Mouse (Mus musculus) limb, embryonic 14.5 days (tissue): Measurements from ENCODE around the gene Cfap57. TPM values are rescaled to one million over a fixed set of nuclear protein-coding genes. Genes with fewer than 3 reads are reported as not detected.
A peak's percentile ranks its signal among the peaks of the same experiment; 100 is the strongest.

Experiments used
- ATAC-seq: fragments of 200-750 bp; cut with Nextera tagmentation; 2 replicates; pipeline ENCODE4 v1.8.0; 2017; ENCODE audit warnings: low read depth, moderate number of reproducible peaks, moderate TSS enrichment; ENCODE audit not compliant: low FRiP score
- DNase-seq: peaks from one replicate; pipeline ENCODE4 v3.0.0-alpha.2; 2015; ENCODE audit warnings: low spot score
- H3K27ac ChIP-seq: fragments of 300-500 bp; sonication (generic); replicated peaks from 2 replicates; pipeline ENCODE4 v1.5.1; 2014; ENCODE audit warnings: low read depth, mild to moderate bottlenecking, low read length, moderate library complexity, mixed read lengths
- H3K27me3 ChIP-seq: fragments of 300-500 bp; sonication (generic); 2 replicates; pipeline ENCODE4 v1.6.1; 2014; ENCODE audit warnings: low read length, mixed read lengths; ENCODE audit not compliant: control insufficient read depth, insufficient read depth
- H3K36me3 ChIP-seq: fragments of 300-500 bp; sonication (generic); 2 replicates; pipeline ENCODE4 v1.6.1; 2014; ENCODE audit warnings: mild to moderate bottlenecking, low read length, moderate library complexity, mixed read lengths; ENCODE audit not compliant: control insufficient read depth, insufficient read depth
- H3K4me1 ChIP-seq: fragments of 300-500 bp; sonication (generic); 2 replicates; pipeline ENCODE4 v1.6.1; 2014; ENCODE audit warnings: antibody characterized with exemption, low read length, mixed read lengths; ENCODE audit not compliant: control insufficient read depth, insufficient read depth
- H3K4me2 ChIP-seq: fragments of 300-500 bp; sonication (generic); replicated peaks from 2 replicates; pipeline ENCODE4 v1.6.1; 2014; ENCODE audit warnings: low read depth, mild to moderate bottlenecking, low read length, moderate library complexity; ENCODE audit not compliant: severe bottlenecking
- H3K4me3 ChIP-seq: fragments of 300-500 bp; sonication (generic); replicated peaks from 2 replicates; pipeline ENCODE4 v1.5.1; 2014; ENCODE audit warnings: low read length
- H3K9ac ChIP-seq: fragments of 300-500 bp; sonication (generic); 2 replicates; pipeline ENCODE4 v1.6.1; 2014; ENCODE audit warnings: mild to moderate bottlenecking, low read depth, low read length, moderate library complexity; ENCODE audit not compliant: severe bottlenecking
- H3K9me3 ChIP-seq: fragments of 300-500 bp; sonication (generic); 2 replicates; pipeline ENCODE4 v1.6.1; 2016; ENCODE audit warnings: low read length; ENCODE audit not compliant: control insufficient read depth
- POLR2A ChIP-seq: fragments of 200-500 bp; IDR thresholded peaks from 2 replicates; pipeline ENCODE4 v1.8.0; 2012; ENCODE audit warnings: inconsistent platforms, mild to moderate bottlenecking, moderate library complexity, borderline replicate concordance; ENCODE audit not compliant: insufficient read depth, insufficient read length; ENCODE audit errors: extremely low read depth
- WGBS: fragments of 180-500 bp; shearing (Covaris S2); extraction: QIAGEN DNeasy Blood & Tissue Kit; methylation state at CpG from one replicate; pipeline ENCODE4 v1.1.7; 2014; 5-methylcytosine and 5-hydroxymethylcytosine counted together
- polyA plus RNA-seq, 2 experiments: library from polyadenylated mRNA; depleted of rRNA in 1 of 2; stranded (reverse) in 1 of 2; unstranded in 1 of 2; fragments of >200 nt; fragmentation: Nextera tagmentation in 1 of 2; extraction: Ambion mirVana in 1 of 2; gene quantifications; 2 replicates each; pipeline versions ENCODE4 v1.2.1 to v1.2.3; 2012 to 2014

Cfap57 gene
- polyA plus RNA-seq, 2 experiments = 0.18 to 0.65 TPM

DNA sequence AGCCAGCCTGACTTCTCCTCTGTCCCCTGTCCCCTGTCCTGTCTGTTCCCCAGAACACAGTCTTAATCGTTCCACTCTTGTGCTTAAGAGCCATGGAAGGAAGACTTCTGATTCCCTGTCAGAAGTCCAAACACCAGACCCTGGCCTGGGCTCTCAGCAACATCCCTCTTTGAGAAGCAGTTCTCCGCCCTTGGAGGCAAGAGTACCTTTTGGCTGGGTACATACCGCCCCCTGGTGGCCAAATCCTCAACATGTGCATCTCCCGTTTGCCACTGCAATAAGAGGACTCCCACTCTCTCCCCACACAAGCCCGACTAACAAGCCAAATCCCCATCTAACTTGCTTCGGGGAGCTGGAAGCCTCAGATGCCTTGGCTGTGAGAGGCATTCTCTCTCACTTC lies 44.5 kb downstream of the Cfap57 start:
- Histone ChIP-seq H3K4me2 (no peak overlapping the region), H3K27ac (no peak overlapping the region), H3K9me3 (no peaks in the 10 kb centered on the region), H3K36me3 (no peaks in the 10 kb centered on the region), H3K27me3 (no peaks in the 10 kb centered on the region), H3K4me1 (no peaks in the 10 kb centered on the region), H3K9ac (no peak overlapping the region), H3K4me3 (no peak overlapping the region)
- no peak for TF ChIP-seq POLR2A
- DNase-seq (peak; percentile 88), ATAC-seq (peak; percentile 57; the same call in 1 of the 2 replicates)
- WGBS = 7% methylated on average over 6 of the region's 6 CpGs

DNA sequence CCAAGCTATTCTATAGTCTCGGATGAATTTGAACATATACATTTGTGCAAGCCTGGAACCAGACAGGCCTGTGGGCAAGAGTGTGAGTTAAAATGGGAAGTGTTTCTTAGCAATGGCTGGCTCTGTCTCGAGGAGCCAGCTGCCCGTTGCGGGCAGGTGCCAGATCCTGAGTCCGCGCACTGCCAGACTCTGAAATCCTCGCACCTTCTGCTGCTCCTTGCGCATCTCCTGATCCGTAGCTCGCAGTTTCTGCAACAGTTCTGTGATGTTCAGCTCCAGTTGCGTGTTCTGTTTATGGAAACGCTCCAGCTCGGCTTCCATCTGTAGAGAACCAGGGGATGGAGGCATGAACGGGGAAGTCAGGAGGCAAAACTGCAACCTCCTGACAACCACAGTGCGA lies 49.1 kb downstream of the Cfap57 start:
- Histone ChIP-seq H3K4me3 (no peak overlapping the region), H3K27ac (no peak overlapping the region), H3K36me3 (no peaks in the 10 kb centered on the region), H3K4me2 (no peak overlapping the region), H3K9ac (no peak overlapping the region), H3K27me3 (no peaks in the 10 kb centered on the region), H3K4me1 (no peaks in the 10 kb centered on the region), H3K9me3 (no peaks in the 10 kb centered on the region)
- no peak for TF ChIP-seq POLR2A
- DNase-seq (no peak), ATAC-seq (no peak)
- 78% methylated on average over 15 of the region's 15 CpGs for WGBS

DNA sequence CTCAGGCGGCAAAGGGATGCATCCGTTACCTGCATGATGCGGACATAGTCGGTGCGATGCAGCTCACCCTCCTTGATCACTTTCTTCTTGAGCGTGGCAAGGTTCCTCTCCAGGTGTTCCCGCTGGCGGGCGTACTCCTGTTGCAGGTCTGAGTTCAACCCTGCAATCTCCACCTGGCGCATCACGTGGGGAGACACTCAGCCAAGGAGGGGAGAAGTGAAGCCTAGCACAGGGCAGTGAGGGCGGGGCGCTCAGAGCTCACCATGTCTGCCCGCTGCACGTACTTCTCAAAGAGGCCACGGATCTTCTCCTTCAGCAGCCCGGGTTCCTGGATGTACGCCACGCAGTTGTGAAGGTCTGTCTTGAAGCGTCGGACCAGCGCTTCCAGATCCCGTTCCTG lies 51.3 kb downstream of the Cfap57 start:
- Histone ChIP-seq H3K27me3 (no peaks in the 10 kb centered on the region), H3K4me3 (no peak overlapping the region), H3K4me2 (no peak overlapping the region), H3K9me3 (no peaks in the 10 kb centered on the region), H3K4me1 (peaks cover 3% of the 10 kb centered on the region), H3K27ac (no peak overlapping the region), H3K9ac (no peak overlapping the region), H3K36me3 (no peaks in the 10 kb centered on the region)
- ATAC-seq (no peak), DNase-seq (no peak)
- no peak for TF ChIP-seq POLR2A
- WGBS = 68% methylated on average over 23 of the region's 23 CpGs

DNA sequence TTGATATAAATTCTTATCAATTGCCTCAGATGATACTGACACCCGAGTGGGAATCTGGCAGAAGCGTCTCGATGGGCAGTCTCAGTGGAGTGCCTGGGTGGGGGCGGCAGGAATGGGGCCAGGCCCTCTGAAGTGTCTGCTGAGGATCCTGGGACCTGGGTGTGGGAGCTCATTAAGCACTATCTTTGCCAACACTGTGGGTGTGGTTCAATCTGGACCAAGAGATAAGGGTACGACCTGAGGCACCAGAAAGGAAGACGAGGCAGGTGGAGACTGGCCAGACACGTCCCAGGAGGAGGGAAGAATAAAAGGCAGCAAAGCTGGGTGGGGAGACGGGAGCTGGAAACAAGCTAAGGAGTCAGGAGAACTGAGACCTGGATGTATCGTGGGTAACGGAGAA lies 51.9 kb downstream of the Cfap57 start:
- no peak for TF ChIP-seq POLR2A
- H3K4me2 ChIP-seq = no peak overlapping the region
- DNase-seq (no peak), ATAC-seq (no peak)
- WGBS = 68% methylated on average over 10 of the region's 10 CpGs
- H3K36me3 ChIP-seq = no peaks in the 10 kb centered on the region
- no peak overlapping the region for H3K27ac ChIP-seq
- no peaks in the 10 kb centered on the region for H3K27me3 ChIP-seq
- no peaks in the 10 kb centered on the region for H3K9me3 ChIP-seq
- peaks cover 8% of the 10 kb centered on the region for H3K4me1 ChIP-seq
- H3K9ac ChIP-seq = no peak overlapping the region
- H3K4me3 ChIP-seq = no peak overlapping the region

DNA sequence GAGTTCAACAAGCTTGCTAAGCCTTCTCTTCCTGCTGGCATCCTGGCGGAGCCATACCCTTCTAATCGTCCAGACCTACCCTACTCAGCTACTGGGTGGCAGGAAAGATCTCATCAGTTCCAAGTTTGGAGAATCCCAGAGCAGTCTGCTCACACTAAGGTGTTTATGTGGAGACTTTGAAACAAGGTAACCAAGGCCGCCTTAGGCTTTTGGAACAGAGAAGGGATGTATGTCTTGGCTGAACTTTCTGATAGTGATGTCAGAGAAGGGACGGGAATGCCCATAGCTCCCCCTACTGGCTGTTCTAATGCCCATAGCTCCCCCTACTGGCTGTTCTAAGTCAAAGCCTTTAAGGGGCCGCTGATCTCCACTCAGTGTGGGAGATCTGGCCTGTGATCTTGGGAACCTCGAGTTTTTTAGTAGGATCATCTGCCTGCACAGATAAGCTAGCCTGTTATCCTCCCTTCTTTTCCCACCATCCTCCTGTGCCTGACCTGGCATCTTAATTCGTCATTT lies 54.4 kb downstream of the Cfap57 start:
- ATAC-seq (no peak), DNase-seq (peak; percentile 77)
- H3K36me3 ChIP-seq = no peaks in the 10 kb centered on the region
- H3K4me2 ChIP-seq = no peak overlapping the region
- H3K9me3 ChIP-seq = peaks cover 3% of the 10 kb centered on the region
- no peaks in the 10 kb centered on the region for H3K27me3 ChIP-seq
- WGBS = 29% methylated on average over 7 of the region's 7 CpGs
- no peak overlapping the region for H3K9ac ChIP-seq
- peaks cover 8% of the 10 kb centered on the region for H3K4me1 ChIP-seq
- no peak overlapping the region for H3K4me3 ChIP-seq
- no peak overlapping the region for H3K27ac ChIP-seq
- TF ChIP-seq POLR2A = no peak

DNA sequence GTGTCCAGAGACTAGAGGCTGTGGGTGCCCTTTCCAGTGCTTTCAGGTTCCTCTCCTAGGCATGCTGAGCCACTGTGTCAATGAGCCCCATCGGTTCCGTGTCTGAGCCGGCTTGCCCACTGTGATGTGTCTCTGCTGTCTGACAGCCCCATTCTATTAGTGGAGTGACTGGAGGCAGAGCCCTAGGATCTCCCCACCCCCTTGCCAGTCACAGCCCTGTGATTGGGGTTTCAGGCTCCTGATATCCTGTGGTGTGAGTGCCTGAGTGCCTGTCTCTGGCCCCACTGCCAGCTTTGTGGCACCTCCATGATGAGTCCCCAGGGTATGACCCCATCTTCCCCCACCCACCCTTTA lies 55.7 kb downstream of the Cfap57 start:
- H3K27me3 ChIP-seq = no peaks in the 10 kb centered on the region
- no peak overlapping the region for H3K9ac ChIP-seq
- peak overlapping the region; percentile 55 for H3K27ac ChIP-seq
- H3K4me1 ChIP-seq = peaks cover 8% of the 10 kb centered on the region
- H3K9me3 ChIP-seq = peaks cover 3% of the 10 kb centered on the region
- no peak for TF ChIP-seq POLR2A
- DNase-seq = no peak
- ATAC-seq = no peak
- H3K4me2 ChIP-seq = no peak overlapping the region
- H3K36me3 ChIP-seq = no peaks in the 10 kb centered on the region
- 71% methylated on average over 3 of the region's 3 CpGs for WGBS
- H3K4me3 ChIP-seq = no peak overlapping the region
